Mouse (Mus musculus) ES-E14 (cell line): Measurements from ENCODE around the gene Gstp2. TPM values are rescaled to one million over a fixed set of nuclear protein-coding genes. Genes with fewer than 3 reads are reported as not detected.

Source experiments
- DNase-seq: peaks from one replicate; pipeline ENCODE4 v3.0.0-alpha.2; 2013; ENCODE audit warnings: low read depth, low spot score
- H3K27ac ChIP-seq: 2 replicates; pipeline ENCODE4 v1.5.1; 2012; ENCODE audit warnings: low read depth, mild to moderate bottlenecking, low read length, moderate library complexity, mixed read lengths; ENCODE audit not compliant: poor library complexity, insufficient read depth, severe bottlenecking
- H3K36me3 ChIP-seq: 2 replicates; pipeline ENCODE4 v1.6.1; 2012; ENCODE audit warnings: mild to moderate bottlenecking, low read length, moderate library complexity, mixed read lengths; ENCODE audit not compliant: control insufficient read depth, poor library complexity, insufficient read depth, severe bottlenecking
- H3K4me1 ChIP-seq, 2 experiments: fragments of 150-350 bp in 1 of 2; sonication (generic) in 1 of 2; 2 replicates each; pipeline ENCODE4 v1.6.1; 2012; ENCODE audit warnings: low read length in 2 of 2, mild to moderate bottlenecking in 1 of 2, mixed read lengths in 1 of 2; ENCODE audit not compliant: control insufficient read depth in 2 of 2, insufficient read depth in 2 of 2, poor library complexity in 1 of 2
- H3K4me3 ChIP-seq, 2 experiments: fragments of 150-350 bp in 1 of 2; sonication (generic) in 1 of 2; 2 replicates each; pipeline ENCODE4 v1.5.1; 2012; ENCODE audit warnings: low read length in 2 of 2, low read depth in 1 of 2, mild to moderate bottlenecking in 1 of 2, mixed read lengths in 1 of 2; ENCODE audit not compliant: insufficient read depth in 1 of 2, poor library complexity in 1 of 2, severe bottlenecking in 1 of 2
- H3K9ac ChIP-seq: 2 replicates; pipeline ENCODE4 v1.6.1; 2012; ENCODE audit warnings: low read depth, mild to moderate bottlenecking, low read length, mixed read lengths; ENCODE audit not compliant: poor library complexity, insufficient read depth, severe bottlenecking
- H3K9me3 ChIP-seq: fragments of 150-350 bp; sonication (generic); 2 replicates; pipeline ENCODE4 v1.6.1; 2012; ENCODE audit warnings: low read depth, mild to moderate bottlenecking, low read length; ENCODE audit not compliant: control insufficient read depth, insufficient read depth
- CHD2 ChIP-seq: IDR thresholded peaks from 2 replicates; pipeline ENCODE4 v1.6.1; 2014; ENCODE audit warnings: mild to moderate bottlenecking, low read depth, low read length, inconsistent platforms
- HCFC1 ChIP-seq: IDR thresholded peaks from 2 replicates; pipeline ENCODE4 v1.6.1; 2012; ENCODE audit warnings: low read length, inconsistent platforms, borderline replicate concordance; ENCODE audit not compliant: insufficient read depth
- MAFK ChIP-seq: IDR thresholded peaks from 2 replicates; pipeline ENCODE4 v1.6.1; 2014; ENCODE audit warnings: mild to moderate bottlenecking, low read depth, low read length, inconsistent platforms; ENCODE audit not compliant: insufficient read depth
- ZC3H11A ChIP-seq: IDR thresholded peaks from 2 replicates; pipeline ENCODE4 v1.6.1; 2012; ENCODE audit warnings: low read depth, mild to moderate bottlenecking, inconsistent platforms, low read length, borderline replicate concordance
- ZNF384 ChIP-seq: IDR thresholded peaks from 2 replicates; pipeline ENCODE4 v1.6.1; 2012; ENCODE audit warnings: low read depth, low read length, inconsistent platforms
- in situ Hi-C, 2 experiments: fragments of 600-800 bp; cut with MboI; formaldehyde crosslinking; loops; one replicate each; pipeline ENCODE4 v1.15.1; 2025; ENCODE audit warnings: low sequenced_read_pairs in 2 of 2, inconsistent platforms in 1 of 2; ENCODE audit not compliant: unreplicated experiment in 2 of 2
- total RNA-seq: library from RNA; depleted of rRNA; stranded (reverse); fragments of 300-350 nt; gene quantifications from 2 replicates; pipeline ENCODE4 v1.2.3, GENCODE M21; 2012

Gstp2 gene
- total RNA-seq, 1 experiment: 67.4 TPM

- H3K27ac ChIP-seq: no peak overlapping the region
- in situ Hi-C loops: no loop called here
- H3K4me1 ChIP-seq: peaks cover 0 to 10% of the 10 kb centered on the region in 2 experiments; a peak in 2 of 4 replicates
- no peaks in the 10 kb centered on the region; the same call in 1 of the 2 replicates for H3K36me3 ChIP-seq
- no peak overlapping the region for H3K9ac ChIP-seq
- no peak overlapping the region for H3K4me3 ChIP-seq
- no peak for DNase-seq
- H3K9me3 ChIP-seq: no peaks in the 10 kb centered on the region
- TF ChIP-seq MAFK: no peak
- TF ChIP-seq CHD2: no peak
- TF ChIP-seq ZNF384: no peak
- no peak for TF ChIP-seq ZC3H11A
- no peak for TF ChIP-seq HCFC1
Observed at GRCm38 (mm10) chr19:3998335-3998734, 47.5 kb downstream of the Gstp2 start.

- TF ChIP-seq CHD2 (no peak), ZC3H11A (no peak), ZNF384 (no peak), HCFC1 (no peak), MAFK (no peak)
- Histone ChIP-seq H3K9ac (no peak overlapping the region), H3K4me3 (no peak overlapping the region), H3K9me3 (no peaks in the 10 kb centered on the region), H3K27ac (no peak overlapping the region), H3K4me1 (peaks cover 0 to 5% of the 10 kb centered on the region in 2 experiments; a peak in 2 of 4 replicates), H3K36me3 (no peaks in the 10 kb centered on the region; the same call in 1 of the 2 replicates)
- DNase-seq: no peak
- in situ Hi-C loops: no loop called here
Observed at GRCm38 (mm10) chr19:3997231-3997630, 48.6 kb downstream of the Gstp2 start.

GRCm38 (mm10) chr19:3996747-3997146 lies 49.1 kb downstream of the Gstp2 start:
- Histone ChIP-seq H3K9me3 (no peaks in the 10 kb centered on the region), H3K4me1 (peaks cover 0 to 5% of the 10 kb centered on the region in 2 experiments; a peak in 2 of 4 replicates), H3K4me3 (no peak overlapping the region), H3K9ac (no peak overlapping the region), H3K27ac (no peak overlapping the region), H3K36me3 (no peaks in the 10 kb centered on the region; the same call in 1 of the 2 replicates)
- DNase-seq: no peak
- in situ Hi-C loops: no loop called here
- TF ChIP-seq ZC3H11A (no peak), MAFK (no peak), HCFC1 (no peak), ZNF384 (no peak), CHD2 (no peak)

- Histone ChIP-seq H3K9me3 (no peaks in the 10 kb centered on the region), H3K9ac (no peak overlapping the region), H3K27ac (no peak overlapping the region), H3K4me1 (peaks cover 0 to 5% of the 10 kb centered on the region in 2 experiments; a peak in 2 of 4 replicates), H3K36me3 (no peaks in the 10 kb centered on the region), H3K4me3 (no peak overlapping the region)
- TF ChIP-seq CHD2 (no peak), ZC3H11A (no peak), ZNF384 (no peak), MAFK (no peak), HCFC1 (no peak)
- no peak for DNase-seq
- in situ Hi-C loops: no loop called here
Observed at GRCm38 (mm10) chr19:3996106-3996505, 49.7 kb downstream of the Gstp2 start.

GRCm38 (mm10) chr19:3995505-3995904 lies 50.3 kb downstream of the Gstp2 start:
- Histone ChIP-seq H3K4me3 (no peak overlapping the region), H3K27ac (no peak overlapping the region), H3K9ac (no peak overlapping the region), H3K4me1 (peaks cover 0 to 5% of the 10 kb centered on the region in 2 experiments; a peak in 1 of 4 replicates), H3K36me3 (no peaks in the 10 kb centered on the region), H3K9me3 (no peaks in the 10 kb centered on the region)
- no peak for TF ChIP-seq ZNF384
- no peak for TF ChIP-seq ZC3H11A
- no peak for TF ChIP-seq MAFK
- no peak for TF ChIP-seq HCFC1
- no peak for TF ChIP-seq CHD2
- in situ Hi-C loops: no loop called here
- DNase-seq: no peak
